Mouse (Mus musculus): ENCODE data around the gene Krtap1-4. TPM values are rescaled to one million over a fixed set of nuclear protein-coding genes. Genes with fewer than 3 reads are reported as not detected.

Krtap1-4 gene
- polyA plus RNA-seq, 1 experiment from 2014 or later = not detected

GRCm38 (mm10) chr11:99562580-99562979 is 20.9 kb downstream of the Krtap1-4 start:
- H3K27me3 ChIP-seq (ENCODE audit: insufficient read depth, low read length) = no peaks in the 10 kb centered on the region
- H3K4me2 ChIP-seq = no peak overlapping the region
- DNase-seq = no peak
- no peak for ATAC-seq (ENCODE audit: insufficient read depth)
- no peak for TF ChIP-seq CTCF (IDR thresholded peaks at IDR 0.05; ENCODE audit: low read depth)
- no peaks in the 10 kb centered on the region for H3K4me1 ChIP-seq (ENCODE audit: insufficient read depth)
- 73% methylated on average over 6 of the region's 6 CpGs for WGBS
- H3K27ac ChIP-seq (ENCODE audit: low read depth) = no peak overlapping the region
- no peak overlapping the region for H3K9ac ChIP-seq
- H3K4me3 ChIP-seq (ENCODE audit: low read depth, low read length) = no peak overlapping the region
- no peaks in the 10 kb centered on the region for H3K9me3 ChIP-seq (ENCODE audit: low read depth, low read length)
- no peaks in the 10 kb centered on the region for H3K36me3 ChIP-seq (ENCODE audit: insufficient read depth)

- TF ChIP-seq CTCF (IDR thresholded peaks at IDR 0.05; ENCODE audit: low read depth) = no peak
- H3K9ac ChIP-seq = no peak within 1 kb of the TSS
- H3K4me3 ChIP-seq (ENCODE audit: low read depth, low read length) = no peak within 1 kb of the TSS
- 89% methylated on average over 9 of the region's 9 CpGs for WGBS
- no peaks in the 10 kb centered on the region for H3K36me3 ChIP-seq (ENCODE audit: insufficient read depth)
- ATAC-seq (ENCODE audit: insufficient read depth) (no peak), DNase-seq (no peak)
- H3K9me3 ChIP-seq (ENCODE audit: low read depth, low read length) = no peaks in the 10 kb centered on the region
- no peaks in the 10 kb centered on the region for H3K27me3 ChIP-seq (ENCODE audit: insufficient read depth, low read length)
- H3K4me1 ChIP-seq (ENCODE audit: insufficient read depth) = no peaks in the 10 kb centered on the region
- H3K27ac ChIP-seq (ENCODE audit: low read depth) = no peak within 1 kb of the TSS
- H3K4me2 ChIP-seq = no peak within 1 kb of the TSS
Measured at GRCm38 (mm10) chr11:99559366-99559765, 24.1 kb downstream of the Krtap1-4 start, which contains the start of gene Gm11939. TSS of gene Gm11939 (minus strand) at chr11:99559466.

- Histone ChIP-seq H3K27me3 (ENCODE audit: insufficient read depth, low read length) (no peaks in the 10 kb centered on the region), H3K4me1 (ENCODE audit: insufficient read depth) (no peaks in the 10 kb centered on the region), H3K9me3 (ENCODE audit: low read depth, low read length) (no peaks in the 10 kb centered on the region), H3K27ac (ENCODE audit: low read depth) (no peak overlapping the region), H3K9ac (no peak overlapping the region), H3K4me2 (no peak overlapping the region), H3K4me3 (ENCODE audit: low read depth, low read length) (no peak overlapping the region), H3K36me3 (ENCODE audit: insufficient read depth) (no peaks in the 10 kb centered on the region)
- WGBS = 50% methylated on average over 3 of the region's 3 CpGs
- TF ChIP-seq CTCF (IDR thresholded peaks at IDR 0.05; ENCODE audit: low read depth) = no peak
- DNase-seq (no peak), ATAC-seq (ENCODE audit: insufficient read depth) (no peak)
Measured at GRCm38 (mm10) chr11:99557976-99558745, 25.3 kb downstream of the Krtap1-4 start.

- 88% methylated on average over 2 of the region's 2 CpGs for WGBS
- no peaks in the 10 kb centered on the region for H3K4me1 ChIP-seq (ENCODE audit: insufficient read depth)
- H3K4me3 ChIP-seq (ENCODE audit: low read depth, low read length) = no peak within 1 kb of the TSS
- no peaks in the 10 kb centered on the region for H3K36me3 ChIP-seq (ENCODE audit: insufficient read depth)
- no peaks in the 10 kb centered on the region for H3K27me3 ChIP-seq (ENCODE audit: insufficient read depth, low read length)
- H3K4me2 ChIP-seq = no peak within 1 kb of the TSS
- no peak for ATAC-seq (ENCODE audit: insufficient read depth)
- no peaks in the 10 kb centered on the region for H3K9me3 ChIP-seq (ENCODE audit: low read depth, low read length)
- H3K9ac ChIP-seq = no peak within 1 kb of the TSS
- H3K27ac ChIP-seq (ENCODE audit: low read depth) = no peak within 1 kb of the TSS
- TF ChIP-seq CTCF (IDR thresholded peaks at IDR 0.05; ENCODE audit: low read depth) = no peak
- DNase-seq = no peak
Measured at GRCm38 (mm10) chr11:99556753-99557152, 26.7 kb downstream of the Krtap1-4 start, which contains the start of gene Krtap3-2. TSS of gene Krtap3-2 (minus strand) at chr11:99556853.

GRCm38 (mm10) chr11:99556195-99556594 is 27.3 kb downstream of the Krtap1-4 start:
- 83% methylated on average over 2 of the region's 2 CpGs for WGBS
- no peak for DNase-seq
- Histone ChIP-seq H3K4me2 (no peak overlapping the region), H3K36me3 (ENCODE audit: insufficient read depth) (no peaks in the 10 kb centered on the region), H3K27me3 (ENCODE audit: insufficient read depth, low read length) (no peaks in the 10 kb centered on the region), H3K9ac (no peak overlapping the region), H3K9me3 (ENCODE audit: low read depth, low read length) (no peaks in the 10 kb centered on the region), H3K27ac (ENCODE audit: low read depth) (no peak overlapping the region), H3K4me1 (ENCODE audit: insufficient read depth) (no peaks in the 10 kb centered on the region), H3K4me3 (ENCODE audit: low read depth, low read length) (no peak overlapping the region)
- TF ChIP-seq CTCF (IDR thresholded peaks at IDR 0.05; ENCODE audit: low read depth) = no peak
- ATAC-seq (ENCODE audit: insufficient read depth) = no peak

GRCm38 (mm10) chr11:99550765-99551164 is 32.7 kb downstream of the Krtap1-4 start, which contains the start of gene Krtap3-3:
TSS of gene Krtap3-3 (minus strand) at chr11:99550865.
- H3K36me3 ChIP-seq (ENCODE audit: insufficient read depth) = no peaks in the 10 kb centered on the region
- no peaks in the 10 kb centered on the region for H3K9me3 ChIP-seq (ENCODE audit: low read depth, low read length)
- ATAC-seq (ENCODE audit: insufficient read depth) (no peak), DNase-seq (no peak)
- no peak within 1 kb of the TSS for H3K9ac ChIP-seq
- no peak within 1 kb of the TSS for H3K4me3 ChIP-seq (ENCODE audit: low read depth, low read length)
- 64% methylated on average over 4 of the region's 4 CpGs for WGBS
- H3K4me1 ChIP-seq (ENCODE audit: insufficient read depth) = no peaks in the 10 kb centered on the region
- H3K4me2 ChIP-seq = no peak within 1 kb of the TSS
- TF ChIP-seq CTCF (IDR thresholded peaks at IDR 0.05; ENCODE audit: low read depth) = no peak
- H3K27me3 ChIP-seq (ENCODE audit: insufficient read depth, low read length) = no peaks in the 10 kb centered on the region
- H3K27ac ChIP-seq (ENCODE audit: low read depth) = no peak within 1 kb of the TSS

GRCm38 (mm10) chr11:99547892-99548291 is 35.6 kb downstream of the Krtap1-4 start:
- TF ChIP-seq CTCF (IDR thresholded peaks at IDR 0.05; ENCODE audit: low read depth) = no peak
- Histone ChIP-seq H3K9ac (no peak overlapping the region), H3K27me3 (ENCODE audit: insufficient read depth, low read length) (no peaks in the 10 kb centered on the region), H3K27ac (ENCODE audit: low read depth) (no peak overlapping the region), H3K4me3 (ENCODE audit: low read depth, low read length) (no peak overlapping the region), H3K36me3 (ENCODE audit: insufficient read depth) (no peaks in the 10 kb centered on the region), H3K4me1 (ENCODE audit: insufficient read depth) (no peaks in the 10 kb centered on the region), H3K9me3 (ENCODE audit: low read depth, low read length) (no peaks in the 10 kb centered on the region), H3K4me2 (no peak overlapping the region)
- ATAC-seq (ENCODE audit: insufficient read depth) = no peak
- DNase-seq = no peak

Measured in lung, embryonic 14.5 days (tissue).